Mouse (Mus musculus): ENCODE measurements around the gene Pbx1. TPM values are rescaled to one million over a fixed set of nuclear protein-coding genes. Genes with fewer than 3 reads are reported as not detected.

Gene Pbx1
- total RNA-seq, 1 experiment, result 10.0 TPM

DNA sequence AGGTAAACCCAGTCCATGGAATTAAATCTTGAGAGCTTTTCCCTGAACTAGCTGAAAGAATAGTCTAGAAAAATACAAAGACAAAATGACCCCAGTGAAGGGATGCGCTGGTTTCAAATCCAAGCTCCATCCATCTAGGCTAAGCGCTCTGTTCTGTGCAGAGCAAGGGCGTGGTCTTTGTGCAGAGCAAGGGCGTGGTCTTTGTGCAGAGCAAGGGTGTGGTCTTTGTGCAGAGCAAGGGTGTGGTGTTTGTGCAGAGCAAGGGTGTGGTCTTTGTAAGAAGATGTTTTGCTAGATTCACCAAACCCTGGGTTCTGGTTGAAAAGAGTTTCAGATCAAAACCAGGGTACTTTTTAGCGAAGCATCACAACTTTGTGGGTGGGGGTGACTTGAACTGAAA lies 221.7 kb downstream of the Pbx1 start:
- TF ChIP-seq CHD2 (IDR thresholded peaks at IDR 0.05; ENCODE audit: low read depth, low read length) (no peak), ZNF384 (IDR thresholded peaks at IDR 0.05; ENCODE audit: low read depth, low read length) (no peak), MAFK (IDR thresholded peaks at IDR 0.05; ENCODE audit: insufficient read depth, low read depth, low read length) (no peak), ZC3H11A (IDR thresholded peaks at IDR 0.05; ENCODE audit: borderline replicate concordance, low read depth, low read length) (no peak), HCFC1 (IDR thresholded peaks at IDR 0.05; ENCODE audit: borderline replicate concordance, insufficient read depth, low read length) (no peak)
- Histone ChIP-seq H3K9ac (ENCODE audit: insufficient read depth, low read depth, low read length, poor library complexity, severe bottlenecking) (no peak overlapping the region), H3K36me3 (ENCODE audit: control insufficient read depth, insufficient read depth, low read length, poor library complexity, severe bottlenecking) (no peaks in the 10 kb centered on the region), H3K27ac (ENCODE audit: insufficient read depth, low read depth, low read length, poor library complexity, severe bottlenecking) (no peak overlapping the region), H3K4me1 (ENCODE audit: control insufficient read depth in 2 of 2, insufficient read depth in 2 of 2, low read length in 2 of 2, poor library complexity in 1 of 2) (peaks cover 2 to 21% of the 10 kb centered on the region in 2 experiments; a peak in 2 of 4 replicates), H3K4me3 (ENCODE audit: insufficient read depth in 1 of 2, low read depth in 1 of 2, low read length in 2 of 2, poor library complexity in 1 of 2, severe bottlenecking in 1 of 2) (no peak overlapping the region), H3K9me3 (ENCODE audit: control insufficient read depth, insufficient read depth, low read depth, low read length) (no peaks in the 10 kb centered on the region)
- in situ Hi-C loops (cut with MboI; ENCODE audit: low sequenced_read_pairs in 2 of 2, unreplicated experiment in 2 of 2), result no loop called here
- DNase-seq (ENCODE audit: low read depth, low spot score), result no peak

DNA sequence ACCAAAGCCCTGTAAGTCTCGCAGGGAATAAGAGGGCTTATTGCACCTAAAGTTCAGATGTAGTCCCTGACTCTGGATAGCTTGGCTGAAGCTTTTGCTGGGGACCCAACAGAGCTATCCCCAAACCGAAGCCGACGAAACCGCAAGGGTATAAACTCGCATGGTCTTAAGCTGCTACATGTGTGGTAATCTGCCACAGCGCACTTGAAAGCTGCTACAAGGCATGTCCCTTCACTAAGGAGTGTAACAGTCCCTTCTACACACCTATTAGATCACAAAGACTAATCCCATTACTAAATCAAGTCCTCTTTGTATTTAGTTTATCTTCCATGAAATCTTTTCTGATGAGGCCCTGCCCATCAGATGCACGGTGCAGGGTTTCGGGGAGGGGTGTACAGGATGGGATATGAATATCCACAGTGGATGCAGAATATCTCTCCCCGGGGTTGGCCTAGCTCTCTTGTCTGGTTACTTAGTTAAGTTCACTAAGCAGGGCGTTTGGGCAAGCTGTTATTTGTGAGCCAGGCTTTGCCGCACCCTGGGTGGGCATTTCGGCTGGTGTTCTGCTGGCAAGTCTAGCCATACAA lies 231.4 kb downstream of the Pbx1 start:
- Histone ChIP-seq H3K9me3 (ENCODE audit: control insufficient read depth, insufficient read depth, low read depth, low read length) (no peaks in the 10 kb centered on the region), H3K4me3 (ENCODE audit: insufficient read depth in 1 of 2, low read depth in 1 of 2, low read length in 2 of 2, poor library complexity in 1 of 2, severe bottlenecking in 1 of 2) (no peak overlapping the region), H3K36me3 (ENCODE audit: control insufficient read depth, insufficient read depth, low read length, poor library complexity, severe bottlenecking) (no peaks in the 10 kb centered on the region), H3K9ac (ENCODE audit: insufficient read depth, low read depth, low read length, poor library complexity, severe bottlenecking) (no peak overlapping the region), H3K27ac (ENCODE audit: insufficient read depth, low read depth, low read length, poor library complexity, severe bottlenecking) (no peak overlapping the region), H3K4me1 (ENCODE audit: control insufficient read depth in 2 of 2, insufficient read depth in 2 of 2, low read length in 2 of 2, poor library complexity in 1 of 2) (no peaks in the 10 kb centered on the region)
- TF ChIP-seq ZC3H11A (IDR thresholded peaks at IDR 0.05; ENCODE audit: borderline replicate concordance, low read depth, low read length) (no peak), CHD2 (IDR thresholded peaks at IDR 0.05; ENCODE audit: low read depth, low read length) (no peak), MAFK (IDR thresholded peaks at IDR 0.05; ENCODE audit: insufficient read depth, low read depth, low read length) (no peak), ZNF384 (IDR thresholded peaks at IDR 0.05; ENCODE audit: low read depth, low read length) (no peak), HCFC1 (IDR thresholded peaks at IDR 0.05; ENCODE audit: borderline replicate concordance, insufficient read depth, low read length) (no peak)
- in situ Hi-C loops (cut with MboI; ENCODE audit: low sequenced_read_pairs in 2 of 2, unreplicated experiment in 2 of 2), result no loop called here
- DNase-seq (ENCODE audit: low read depth, low spot score), result no peak

DNA sequence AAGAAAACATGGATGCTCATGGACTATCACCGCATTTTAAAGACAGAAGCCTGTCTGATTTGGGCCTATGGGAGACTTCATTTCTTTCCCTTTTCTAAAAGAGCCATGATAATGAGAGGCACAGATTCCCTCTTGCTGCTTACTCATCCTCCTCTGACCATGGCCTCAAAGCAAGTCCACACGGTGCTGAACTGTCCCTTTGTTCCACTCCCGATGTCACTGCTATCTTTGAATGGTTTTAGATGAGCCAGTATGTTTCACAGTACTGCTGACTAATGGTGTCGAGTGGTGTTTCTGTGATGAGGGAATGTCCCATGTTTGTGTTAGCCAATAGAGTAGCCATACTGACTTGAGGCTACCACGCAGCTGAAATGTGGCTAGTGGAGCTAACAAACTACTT lies 233.8 kb downstream of the Pbx1 start:
- Histone ChIP-seq H3K36me3 (ENCODE audit: control insufficient read depth, insufficient read depth, low read length, poor library complexity, severe bottlenecking) (no peaks in the 10 kb centered on the region), H3K9me3 (ENCODE audit: control insufficient read depth, insufficient read depth, low read depth, low read length) (no peaks in the 10 kb centered on the region), H3K9ac (ENCODE audit: insufficient read depth, low read depth, low read length, poor library complexity, severe bottlenecking) (no peak overlapping the region), H3K4me3 (ENCODE audit: insufficient read depth in 1 of 2, low read depth in 1 of 2, low read length in 2 of 2, poor library complexity in 1 of 2, severe bottlenecking in 1 of 2) (no peak overlapping the region), H3K27ac (ENCODE audit: insufficient read depth, low read depth, low read length, poor library complexity, severe bottlenecking) (no peak overlapping the region), H3K4me1 (ENCODE audit: control insufficient read depth in 2 of 2, insufficient read depth in 2 of 2, low read length in 2 of 2, poor library complexity in 1 of 2) (no peaks in the 10 kb centered on the region)
- no peak for DNase-seq (ENCODE audit: low read depth, low spot score)
- no peak for TF ChIP-seq HCFC1 (IDR thresholded peaks at IDR 0.05; ENCODE audit: borderline replicate concordance, insufficient read depth, low read length)
- TF ChIP-seq ZNF384 (IDR thresholded peaks at IDR 0.05; ENCODE audit: low read depth, low read length), result no peak
- no peak for TF ChIP-seq MAFK (IDR thresholded peaks at IDR 0.05; ENCODE audit: insufficient read depth, low read depth, low read length)
- no peak for TF ChIP-seq ZC3H11A (IDR thresholded peaks at IDR 0.05; ENCODE audit: borderline replicate concordance, low read depth, low read length)
- TF ChIP-seq CHD2 (IDR thresholded peaks at IDR 0.05; ENCODE audit: low read depth, low read length), result no peak
- in situ Hi-C loops (cut with MboI; ENCODE audit: low sequenced_read_pairs in 2 of 2, unreplicated experiment in 2 of 2), result no loop called here

DNA sequence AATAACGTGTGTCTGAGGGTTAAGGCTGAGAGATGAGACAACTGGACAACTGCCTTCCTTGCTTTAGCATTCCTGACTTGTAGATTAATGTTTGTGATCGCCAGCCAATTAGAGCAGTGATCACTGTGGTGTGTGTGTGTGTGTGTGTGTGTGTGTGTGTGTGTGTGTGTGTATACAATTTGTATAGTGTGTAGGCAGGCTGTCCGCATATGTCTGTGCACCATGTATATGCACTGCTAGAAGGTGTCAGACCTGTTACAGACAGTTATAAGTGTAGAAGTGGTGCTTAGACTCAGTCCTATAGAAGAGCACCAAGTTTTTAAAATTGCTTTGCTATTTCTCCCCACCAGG lies 234.2 kb downstream of the Pbx1 start:
- Histone ChIP-seq H3K9ac (ENCODE audit: insufficient read depth, low read depth, low read length, poor library complexity, severe bottlenecking) (no peak overlapping the region), H3K27ac (ENCODE audit: insufficient read depth, low read depth, low read length, poor library complexity, severe bottlenecking) (no peak overlapping the region), H3K36me3 (ENCODE audit: control insufficient read depth, insufficient read depth, low read length, poor library complexity, severe bottlenecking) (no peaks in the 10 kb centered on the region), H3K9me3 (ENCODE audit: control insufficient read depth, insufficient read depth, low read depth, low read length) (no peaks in the 10 kb centered on the region), H3K4me3 (ENCODE audit: insufficient read depth in 1 of 2, low read depth in 1 of 2, low read length in 2 of 2, poor library complexity in 1 of 2, severe bottlenecking in 1 of 2) (no peak overlapping the region), H3K4me1 (ENCODE audit: control insufficient read depth in 2 of 2, insufficient read depth in 2 of 2, low read length in 2 of 2, poor library complexity in 1 of 2) (no peaks in the 10 kb centered on the region)
- TF ChIP-seq MAFK (IDR thresholded peaks at IDR 0.05; ENCODE audit: insufficient read depth, low read depth, low read length) (no peak), ZNF384 (IDR thresholded peaks at IDR 0.05; ENCODE audit: low read depth, low read length) (no peak), ZC3H11A (IDR thresholded peaks at IDR 0.05; ENCODE audit: borderline replicate concordance, low read depth, low read length) (no peak), CHD2 (IDR thresholded peaks at IDR 0.05; ENCODE audit: low read depth, low read length) (no peak), HCFC1 (IDR thresholded peaks at IDR 0.05; ENCODE audit: borderline replicate concordance, insufficient read depth, low read length) (no peak)
- DNase-seq (ENCODE audit: low read depth, low spot score), result no peak
- in situ Hi-C loops (cut with MboI; ENCODE audit: low sequenced_read_pairs in 2 of 2, unreplicated experiment in 2 of 2), result no loop called here

All from ES-E14 (cell line).